Mouse (Mus musculus): ENCODE data around the gene Gm43518.

GRCm38 (mm10) chr5:123987511-123987910 lies 60.3 kb downstream of the Gm43518 start:
- no peak for TF ChIP-seq CTCF (IDR thresholded peaks at IDR 0.05; ENCODE audit: low read depth)
- no peak for TF ChIP-seq EP300 (optimal IDR thresholded peaks at IDR 0.05)

Data from stomach, postnatal 0 days (tissue).